Mouse (Mus musculus) splenic B cell, adult 2 months (primary cell): Measurements from ENCODE around the gene Sp1.

ENCODE experiments used
- DNase-seq: peaks from one replicate; pipeline ENCODE4 v3.0.0-alpha.2; 2011; ENCODE audit warnings: low read depth, low spot score
- H3K27me3 ChIP-seq: 2 replicates; pipeline ENCODE4 v1.6.1; 2012; ENCODE audit warnings: mild to moderate bottlenecking, low read length, moderate library complexity, mixed read lengths; ENCODE audit not compliant: control insufficient read depth, poor library complexity, insufficient read depth, severe bottlenecking
- H3K36me3 ChIP-seq: 2 replicates; pipeline ENCODE4 v1.6.1; 2012; ENCODE audit warnings: mild to moderate bottlenecking, low read length, moderate library complexity, mixed read lengths; ENCODE audit not compliant: control insufficient read depth, poor library complexity, insufficient read depth, severe bottlenecking

Gene Sp1

GRCm38 (mm10) chr15:102405489-102406195, at the start of gene Sp1:
Gene Sp1, plus strand, starts transcription at chr15:102406143.
- peaks cover 9% of the 10 kb centered on the region for H3K36me3 ChIP-seq

GRCm38 (mm10) chr15:102356501-102357325, 49.2 kb upstream of the Sp1 start:
- no peak for DNase-seq
- Histone ChIP-seq H3K27me3 (no peaks in the 10 kb centered on the region), H3K36me3 (no peaks in the 10 kb centered on the region)

More at GRCm38 (mm10) chr15:102405489-102406195, at the start of gene Sp1:
- H3K27me3 ChIP-seq, result no peaks in the 10 kb centered on the region
- DNase-seq, result peak; percentile 100

DNA sequence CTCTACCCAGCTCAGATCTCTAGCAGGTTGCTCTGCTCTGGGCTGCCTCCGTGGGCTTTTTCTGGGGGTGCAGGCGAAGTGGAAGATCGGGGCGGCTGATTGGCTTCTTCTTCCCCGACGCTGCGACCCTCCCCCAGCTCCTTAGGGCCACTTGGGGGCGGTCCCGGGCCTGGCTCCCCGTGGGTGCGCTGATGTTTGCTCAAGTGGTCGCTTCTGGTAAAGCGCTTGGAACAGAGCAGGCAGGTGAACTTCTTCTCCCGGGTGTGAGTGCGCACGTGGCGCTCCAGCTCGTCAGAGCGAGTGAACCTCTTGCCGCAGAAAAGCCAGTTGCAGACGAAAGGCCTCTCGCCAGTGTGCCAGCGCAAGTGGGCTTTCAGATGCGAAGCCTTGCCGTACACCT, 47.8 kb upstream of the Sp1 start:
- no peaks in the 10 kb centered on the region for H3K36me3 ChIP-seq
- DNase-seq, result no peak
- no peaks in the 10 kb centered on the region; the same call in 1 of the 2 replicates for H3K27me3 ChIP-seq

GRCm38 (mm10) chr15:102358834-102359233, 47.1 kb upstream of the Sp1 start:
- no peaks in the 10 kb centered on the region; the same call in 1 of the 2 replicates for H3K27me3 ChIP-seq
- no peaks in the 10 kb centered on the region for H3K36me3 ChIP-seq
- DNase-seq, result no peak

DNA sequence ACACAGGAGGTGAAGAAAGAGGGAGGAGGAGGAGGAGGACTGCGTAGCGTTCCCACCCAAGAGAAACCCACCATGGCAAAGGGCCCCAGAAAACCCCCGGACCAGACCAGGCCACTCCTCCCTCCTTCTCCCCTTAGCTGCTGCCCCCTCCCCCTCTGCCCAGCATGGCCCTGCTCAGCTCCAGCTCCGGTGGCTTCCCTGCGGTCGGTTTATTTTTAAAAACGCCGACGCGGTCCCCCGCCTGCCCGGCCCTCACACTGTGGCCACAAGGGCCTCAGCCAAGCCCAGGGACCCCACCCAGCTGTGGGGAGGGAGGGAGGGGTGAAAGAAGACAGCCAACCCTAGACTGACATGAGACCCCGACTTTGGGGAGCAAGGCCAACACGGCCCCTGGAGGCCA, 43.3 kb upstream of the Sp1 start:
- H3K36me3 ChIP-seq, result no peaks in the 10 kb centered on the region
- H3K27me3 ChIP-seq, result no peaks in the 10 kb centered on the region; the same call in 1 of the 2 replicates
- no peak for DNase-seq

DNA sequence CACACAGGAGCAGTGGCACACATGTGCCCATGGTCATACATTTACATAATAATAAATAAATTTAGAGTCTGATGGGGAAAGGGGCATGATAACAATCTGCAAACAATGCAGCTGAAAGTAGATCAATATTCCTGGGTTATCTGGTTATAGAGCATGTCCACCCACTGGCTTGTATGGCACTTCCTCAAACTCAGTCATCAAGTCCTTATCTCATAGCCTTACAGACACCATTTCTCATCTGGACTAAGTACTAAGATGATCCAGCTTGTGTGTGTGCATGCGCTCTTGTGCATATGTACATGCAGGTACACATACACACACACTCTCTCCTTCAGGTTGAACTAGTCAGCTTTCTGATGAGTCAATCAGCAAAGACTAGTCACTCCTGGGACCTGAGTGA, 41.3 kb upstream of the Sp1 start:
- H3K36me3 ChIP-seq, result no peaks in the 10 kb centered on the region
- no peak for DNase-seq
- no peaks in the 10 kb centered on the region; the same call in 1 of the 2 replicates for H3K27me3 ChIP-seq

DNA sequence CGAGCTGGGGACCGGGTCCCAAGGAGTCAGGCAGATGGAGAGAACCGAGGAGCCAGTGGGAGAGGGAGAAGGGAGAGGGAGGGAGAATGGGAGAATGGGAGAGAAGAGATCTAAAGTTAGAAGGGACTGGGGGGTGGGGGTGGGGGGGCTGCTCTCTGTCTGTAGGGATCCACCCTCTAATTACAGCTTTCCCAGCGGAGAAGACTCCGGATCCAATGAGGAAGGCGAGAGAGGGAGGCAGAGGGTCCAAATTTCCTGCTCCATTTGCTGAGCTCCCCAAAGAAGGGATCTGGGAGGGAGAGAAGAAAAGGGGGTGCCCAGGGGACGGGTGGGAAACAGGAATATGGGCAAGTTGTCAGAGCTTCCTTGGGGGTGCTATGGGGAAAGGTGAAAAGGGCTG, 39.7 kb upstream of the Sp1 start:
- DNase-seq, result no peak
- Histone ChIP-seq H3K36me3 (no peaks in the 10 kb centered on the region), H3K27me3 (no peaks in the 10 kb centered on the region; the same call in 1 of the 2 replicates)

DNA sequence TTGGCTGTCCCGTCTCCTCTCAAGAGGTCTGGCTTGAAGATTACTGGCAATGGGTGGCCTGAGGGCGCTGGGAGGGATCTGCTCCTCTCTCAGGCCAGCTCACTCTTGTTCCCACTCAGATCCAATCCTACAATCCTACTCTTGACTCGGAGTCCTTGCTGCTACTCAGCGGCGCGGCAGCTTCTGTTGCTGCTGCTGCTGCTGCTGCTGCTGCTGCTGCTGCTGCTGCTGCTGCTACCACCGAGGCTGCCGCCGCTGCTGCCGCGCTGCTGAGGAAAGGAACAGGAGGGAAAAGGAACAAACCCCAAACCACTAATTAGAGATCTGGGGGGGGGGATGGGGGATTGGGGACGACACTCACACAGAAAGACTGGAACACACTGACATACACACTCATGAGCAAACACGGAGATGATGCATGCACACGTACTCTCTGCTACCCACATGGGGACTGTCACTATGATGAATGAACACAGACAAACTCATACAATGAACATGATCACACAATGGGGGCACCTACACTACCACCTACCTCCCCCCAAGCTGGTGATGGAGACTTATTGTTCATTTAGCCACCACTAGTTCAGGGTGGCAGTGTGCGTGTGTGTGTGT, 39.1 kb upstream of the Sp1 start, which contains the start of gene Sp7:
Gene Sp7 (minus strand): TSS at position 450 of the 612 bp plus-strand sequence.
- DNase-seq, result no peak
- no peaks in the 10 kb centered on the region for H3K36me3 ChIP-seq
- no peaks in the 10 kb centered on the region; the same call in 1 of the 2 replicates for H3K27me3 ChIP-seq

GRCm38 (mm10) chr15:102369972-102370371, 36.0 kb upstream of the Sp1 start:
- H3K27me3 ChIP-seq, result no peaks in the 10 kb centered on the region; the same call in 1 of the 2 replicates
- no peaks in the 10 kb centered on the region for H3K36me3 ChIP-seq
- DNase-seq, result no peak

- no peaks in the 10 kb centered on the region; the same call in 1 of the 2 replicates for H3K27me3 ChIP-seq
- H3K36me3 ChIP-seq, result no peaks in the 10 kb centered on the region
- no peak for DNase-seq
These were observed 35.2 kb upstream of the Sp1 start for GRCm38 (mm10) chr15:102370727-102371126.

- Histone ChIP-seq H3K36me3 (no peaks in the 10 kb centered on the region), H3K27me3 (no peaks in the 10 kb centered on the region; the same call in 1 of the 2 replicates)
- DNase-seq, result peak; percentile 45
These were observed 29.3 kb upstream of the Sp1 start for GRCm38 (mm10) chr15:102376453-102377162.

DNA sequence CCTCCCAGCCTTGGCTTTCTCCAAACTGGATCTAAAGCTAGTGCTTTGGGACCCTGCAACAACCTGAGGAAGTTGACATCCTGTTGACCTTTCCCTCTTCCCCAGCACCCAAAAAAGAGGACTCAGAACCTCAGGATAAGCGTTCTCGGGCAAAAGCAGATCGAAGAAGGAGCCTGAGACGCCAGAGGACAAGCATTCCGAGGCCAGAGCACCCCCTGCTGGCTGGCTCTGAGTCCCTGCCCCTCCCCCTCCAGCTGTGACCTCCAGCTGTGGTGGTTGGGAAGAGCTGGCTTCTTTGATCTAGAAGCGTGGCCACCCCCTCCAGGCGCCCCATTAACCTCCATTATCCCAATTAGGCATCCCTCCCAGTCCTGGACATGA, 28.8 kb upstream of the Sp1 start:
- Histone ChIP-seq H3K27me3 (no peaks in the 10 kb centered on the region; the same call in 1 of the 2 replicates), H3K36me3 (no peaks in the 10 kb centered on the region)
- peak; percentile 87 for DNase-seq

- no peaks in the 10 kb centered on the region for H3K36me3 ChIP-seq
- no peak for DNase-seq
- no peaks in the 10 kb centered on the region; the same call in 1 of the 2 replicates for H3K27me3 ChIP-seq
These were observed 28.1 kb upstream of the Sp1 start for GRCm38 (mm10) chr15:102377810-102378262.

GRCm38 (mm10) chr15:102381575-102381974, 24.4 kb upstream of the Sp1 start:
- Histone ChIP-seq H3K36me3 (no peaks in the 10 kb centered on the region), H3K27me3 (no peaks in the 10 kb centered on the region)
- DNase-seq, result peak; percentile 83
